Comparison of ENCODE assay signal across 19 mouse cellular contexts in the genomic region with DNA sequence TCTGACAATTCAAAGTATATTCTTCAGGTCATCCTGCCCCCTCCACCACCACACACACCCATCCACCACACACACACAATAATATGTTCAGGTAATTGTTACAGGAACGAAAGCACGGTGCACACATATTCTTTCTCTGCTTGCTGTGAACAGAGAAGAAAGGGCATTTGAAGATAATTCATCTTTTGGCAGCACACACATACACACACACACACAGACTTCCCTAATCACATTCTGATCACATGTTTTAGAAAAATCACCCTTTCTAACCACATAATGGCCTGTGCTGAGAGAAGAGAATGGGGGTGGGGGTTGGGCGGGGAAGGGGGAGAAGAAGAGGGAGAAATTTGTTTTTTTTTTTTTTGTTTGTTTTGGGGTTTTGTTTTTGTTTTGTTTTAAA.
"Had no signal": no experiment of that assay in that cellular context is flagged by ENCODE, and none has a peak within 500 bp of the region (broad histone marks: within the 10 kb centered on the region; RNA-seq: fewer than 3 reads in every experiment).

No protein-coding gene starts in this region.

- H3K4me3 ChIP-seq: midbrain, embryonic 13.5 days; myocyte; neural tube, embryonic 13.5 days; neural tube, embryonic 15.5 days; stomach, embryonic 15.5 days had no signal

- H3K9me3 ChIP-seq: megakaryocyte, embryonic 14.5 days; midbrain, embryonic 13.5 days; neural tube, embryonic 13.5 days; neural tube, embryonic 15.5 days; stomach, embryonic 15.5 days had no signal

- H3K27me3 ChIP-seq: megakaryocyte, embryonic 14.5 days; midbrain, embryonic 13.5 days; neural tube, embryonic 13.5 days; neural tube, embryonic 15.5 days; stomach, embryonic 15.5 days had no signal

- DNase-seq: lung, adult 18-20 months; lung, embryonic 14.5 days; lung, postnatal 10 days; lung, postnatal 4 days; retina, postnatal 1 day; right cerebral cortex, adult 18-20 months; right cerebral cortex, postnatal 25 days; right cerebral cortex, postnatal 4 days; spleen, adult 18-20 months; thymus, adult 18-20 months; thymus, postnatal 14 days; thymus, postnatal 36 days had no signal

- H3K36me3 ChIP-seq: midbrain, embryonic 13.5 days; neural tube, embryonic 13.5 days; neural tube, embryonic 15.5 days; stomach, embryonic 15.5 days had no signal

- H3K27ac ChIP-seq: midbrain, embryonic 13.5 days; neural tube, embryonic 13.5 days; neural tube, embryonic 15.5 days; stomach, embryonic 15.5 days; stomach, postnatal 0 days had no signal

- H3K9ac ChIP-seq: lung, embryonic 14.5 days; midbrain, embryonic 13.5 days; neural tube, embryonic 13.5 days; neural tube, embryonic 15.5 days; stomach, embryonic 15.5 days had no signal

- H3K4me1 ChIP-seq: stomach, embryonic 15.5 days had no signal
